ENCODE assay signal across 1 mouse cellular context in the genomic region with DNA sequence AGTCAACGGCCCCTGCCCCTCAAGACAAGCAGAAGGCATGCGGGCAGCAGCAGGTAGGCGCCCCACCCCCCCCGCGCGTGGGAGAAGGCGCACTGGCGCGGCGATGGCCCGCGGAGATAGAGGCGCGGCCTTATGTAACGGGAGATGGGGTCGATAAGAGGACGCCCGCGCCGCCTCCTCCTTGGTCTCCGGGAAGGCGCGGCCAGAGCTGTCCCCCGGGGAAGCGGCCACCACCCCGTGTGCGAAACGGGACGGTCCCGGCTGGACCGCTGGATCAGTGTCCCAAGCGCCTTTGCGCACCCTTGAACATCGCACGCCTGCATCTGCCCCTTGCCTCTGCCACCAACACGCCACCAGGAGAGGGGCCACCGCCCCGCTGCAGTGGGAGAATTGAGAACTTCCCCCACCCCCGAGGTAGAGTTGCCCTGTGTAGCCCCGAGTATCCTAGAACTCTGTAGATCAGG.
TF ChIP-seq lines count a peak whose summit lies in the region.

No protein-coding gene starts in this region.

TF ChIP-seq in CH12.LX, 34 proteins besides CTCF, POLR2A, EP300 and RAD21 (continued from another document):
- TF ChIP-seq RCOR1 (conservative IDR thresholded peaks at IDR 0.05; ENCODE audit: low read depth, low read length): 0 out of 2 replicates have a peak, but pooled peaks have one; percentile 9
- TF ChIP-seq POLR2AphosphoS2 (IDR thresholded peaks at IDR 0.05; ENCODE audit: low read depth, low read length): no peak
- no peak for TF ChIP-seq MAFK (IDR thresholded peaks at IDR 0.05; ENCODE audit: insufficient replicate concordance, low read length)
- no peak for TF ChIP-seq ZNF384 (IDR thresholded peaks at IDR 0.05; ENCODE audit: low read depth, low read length)
- TF ChIP-seq MXI1 (IDR thresholded peaks at IDR 0.05; ENCODE audit: low read depth, low read length): peak; percentile 51; the same call in 1 of the 2 replicates
- no peak for TF ChIP-seq PAX5 (IDR thresholded peaks at IDR 0.05; ENCODE audit: low read length)
- peak; percentile 85 for TF ChIP-seq BHLHE40 (IDR thresholded peaks at IDR 0.05; ENCODE audit: low read depth, low read length)
- no peak for TF ChIP-seq USF1 (IDR thresholded peaks at IDR 0.05; ENCODE audit: low read depth, low read length)
- no peak for TF ChIP-seq USF2 (conservative IDR thresholded peaks at IDR 0.05; ENCODE audit: low read depth, low read length)
- TF ChIP-seq ELF1 (IDR thresholded peaks at IDR 0.05; ENCODE audit: low read depth, low read length): 0 out of 2 replicates have a peak, but pooled peaks have one; percentile 37
- TF ChIP-seq NELFE (IDR thresholded peaks at IDR 0.05; ENCODE audit: low read depth, low read length): peak; percentile 24; the same call in 1 of the 2 replicates
- TF ChIP-seq NRF1 (IDR thresholded peaks at IDR 0.05; ENCODE audit: low read depth, low read length): peak; percentile 52
- 0 out of 2 replicates have a peak, but pooled peaks have one; percentile 15 for TF ChIP-seq TBP (conservative IDR thresholded peaks at IDR 0.05; ENCODE audit: low read depth, low read length)
- TF ChIP-seq MAZ (IDR thresholded peaks at IDR 0.05; ENCODE audit: low read depth, low read length): 0 out of 2 replicates have a peak, but pooled peaks have one; percentile 13
- no peak for TF ChIP-seq ZC3H11A (IDR thresholded peaks at IDR 0.05; ENCODE audit: low read depth, low read length)
- 0 out of 2 replicates have a peak, but pooled peaks have one; percentile 56 for TF ChIP-seq KAT2A (IDR thresholded peaks at IDR 0.05; ENCODE audit: insufficient replicate concordance, low read length)
- no peak for TF ChIP-seq JUN (IDR thresholded peaks at IDR 0.05; ENCODE audit: insufficient read depth, low read depth, low read length)
TF ChIP-seq in CH12.LX: peak in this region for 18.
